ENCODE assay signal across 9 mouse cellular contexts in genomic region chr12:91551773-91552526, GRCm38 (mm10). TPM values are rescaled to one million over a fixed set of nuclear protein-coding genes. Genes with fewer than 3 reads are reported as not detected.
DNase-seq lines count a peak whose midpoint lies in the region; ATAC-seq lines count a peak whose summit lies in the region.
"Had no signal": no experiment of that assay in that cellular context is flagged by ENCODE, and none has a peak within 500 bp of the region (broad histone marks: within the 10 kb centered on the region; RNA-seq: fewer than 3 reads in every experiment).

No protein-coding gene starts in this region.

- peaks cover 14% of the 10 kb centered on the region for H3K36me3 ChIP-seq in limb, embryonic 12.5 days
- H3K36me3 ChIP-seq in limb, embryonic 10.5 days = peaks cover 17% of the 10 kb centered on the region
- peaks cover 6% of the 10 kb centered on the region; the same call in 1 of the 2 replicates for H3K36me3 ChIP-seq in heart, embryonic 16.5 days (ENCODE audit: control insufficient read depth, insufficient read depth)

- H3K27ac ChIP-seq in limb, embryonic 12.5 days = no peak overlapping the region
- H3K27ac ChIP-seq in limb, embryonic 10.5 days = no peak overlapping the region
- H3K27ac ChIP-seq in heart, embryonic 16.5 days (ENCODE audit: low read length) = no peak overlapping the region

- H3K4me2 ChIP-seq in limb, embryonic 12.5 days = no peak overlapping the region
- peak overlapping the region; percentile 50 for H3K4me2 ChIP-seq in heart, embryonic 16.5 days (ENCODE audit: low read depth, low read length)

- 68% methylated on average over 19 of the region's 19 CpGs for WGBS in limb, embryonic 12.5 days
- 93% methylated on average over 19 of the region's 19 CpGs for WGBS in limb, embryonic 10.5 days
- WGBS in heart, embryonic 16.5 days = 26% methylated on average over 19 of the region's 19 CpGs
- 15% methylated on average over 19 of the region's 19 CpGs for WGBS in large intestine, adult 2 months

- H3K9ac ChIP-seq in limb, embryonic 12.5 days (replicated peaks) = no peak overlapping the region
- H3K9ac ChIP-seq in heart, embryonic 16.5 days (ENCODE audit: low read length) = no peak overlapping the region

- no peak for DNase-seq in limb, embryonic 10.5 days (ENCODE audit: low spot score)
- DNase-seq in fibroblast of lung, adult 2 months (ENCODE audit: low read depth) = peak; percentile 5
- DNase-seq in large intestine, adult 2 months (ENCODE audit: low read depth, low spot score) = peak; percentile 10
- peak; percentile 50 to 55 for DNase-seq in lung, adult 18-20 months
- DNase-seq in retina, embryonic 14.5 days (ENCODE audit: low spot score) = peak; percentile 15
- DNase-seq in thymus, postnatal 14 days = no peak

- H3K9me3 ChIP-seq in limb, embryonic 12.5 days = no peaks in the 10 kb centered on the region
- H3K9me3 ChIP-seq in limb, embryonic 10.5 days (replicated peaks) = no peaks in the 10 kb centered on the region
- no peaks in the 10 kb centered on the region for H3K9me3 ChIP-seq in heart, embryonic 16.5 days (replicated peaks; ENCODE audit: control insufficient read depth, low read length)

- peaks cover 11% of the 10 kb centered on the region for H3K4me1 ChIP-seq in limb, embryonic 12.5 days (replicated peaks)
- H3K4me1 ChIP-seq in limb, embryonic 10.5 days = no peaks in the 10 kb centered on the region
- peaks cover 8% of the 10 kb centered on the region for H3K4me1 ChIP-seq in heart, embryonic 16.5 days (ENCODE audit: control insufficient read depth, insufficient read depth, low read length)

- H3K27me3 ChIP-seq in limb, embryonic 12.5 days = no peaks in the 10 kb centered on the region
- no peaks in the 10 kb centered on the region for H3K27me3 ChIP-seq in limb, embryonic 10.5 days (ENCODE audit: low read depth, poor library complexity, severe bottlenecking)
- no peaks in the 10 kb centered on the region for H3K27me3 ChIP-seq in heart, embryonic 16.5 days (ENCODE audit: control insufficient read depth, insufficient read depth, low read length)
- H3K27me3 ChIP-seq: CH12.LX had no signal

- peak; percentile 63; the same call in 1 of the 2 replicates for ATAC-seq in limb, embryonic 12.5 days (ENCODE audit: insufficient number of reproducible peaks, insufficient read depth, low FRiP score, low TSS enrichment, low read depth)
- peak; percentile 94 for ATAC-seq in heart, embryonic 16.5 days (replicated peaks; ENCODE audit: extremely low read depth, insufficient read depth, low FRiP score)

- no peak overlapping the region for H3K4me3 ChIP-seq in limb, embryonic 12.5 days (replicated peaks)
- H3K4me3 ChIP-seq in limb, embryonic 10.5 days = no peak overlapping the region
- H3K4me3 ChIP-seq in heart, embryonic 16.5 days (ENCODE audit: low read length) = 0 out of 2 replicates have a peak overlapping the region, but pooled peaks have one; percentile 2

RNA-seq across cellular contexts. Expression of gene Gtf2a1, which starts 38.3 kb away (rescaled TPM):
- polyA plus RNA-seq in limb, embryonic 12.5 days (2016; fragmentation: Nextera tagmentation; extraction: Ambion mirVana) = 54.9 and 62.2 TPM in 2 replicates
- 48.6 and 62.4 TPM in 2 replicates for polyA plus RNA-seq in limb, embryonic 10.5 days (2016; fragmentation: Nextera tagmentation; extraction: Ambion mirVana)
- 27.9 and 28.9 TPM in 2 replicates for polyA plus RNA-seq in heart, embryonic 16.5 days (2015; fragmentation: Nextera tagmentation; extraction: Ambion mirVana)
- polyA plus RNA-seq in large intestine, adult 2 months (2012; rRNA removed) = 5.8 and 9.6 TPM in 2 replicates

Comparison
In these comparisons a context has a peak if more than half of its experiments do, and no peak if none do; other contexts are left out.
1. DNase-seq: peak in fibroblast of lung, adult 2 months (single experiment), large intestine, adult 2 months (single experiment), lung, adult 18-20 months (2 of 2) and retina, embryonic 14.5 days (single experiment); none in limb, embryonic 10.5 days (single experiment) and thymus, postnatal 14 days (single experiment).